Mouse (Mus musculus) cerebellum, adult 2 months (tissue): ENCODE results near the gene Vamp2.

ENCODE experiments used
- CTCF ChIP-seq: fragments of 200-500 bp; IDR thresholded peaks from 2 replicates; pipeline ENCODE4 v1.5.1; 2011; ENCODE audit warnings: low read depth, mild to moderate bottlenecking, control low read depth, low read length, moderate library complexity, borderline replicate concordance; ENCODE audit not compliant: insufficient read depth
- POLR2A ChIP-seq: fragments of 200-500 bp; IDR thresholded peaks from 2 replicates; pipeline ENCODE4 v1.6.1; 2011; ENCODE audit warnings: low read length, control low read depth, borderline replicate concordance; ENCODE audit not compliant: insufficient read depth

GRCm38 (mm10) chr11:69074776-69075069, 13.6 kb upstream of the Vamp2 start:
- TF ChIP-seq CTCF (no peak), POLR2A (no peak)
